Mouse (Mus musculus) myocyte (in vitro differentiated cells): Measurements from ENCODE around the gene Lkaaear1.

Experiments used
- CEBPB ChIP-seq: IDR thresholded peaks from 2 replicates; pipeline ENCODE4 v1.6.1; 2011; ENCODE audit warnings: mild to moderate bottlenecking, moderate library complexity; ENCODE audit not compliant: poor library complexity, insufficient read depth, severe bottlenecking
- MYOG ChIP-seq, 3 experiments: IDR thresholded peaks; one replicate each; pipeline ENCODE4 v1.6.1; 2011; ENCODE audit warnings: control low read depth in 2 of 3, low read depth in 2 of 3, mild to moderate bottlenecking in 2 of 3; ENCODE audit not compliant: insufficient read length in 2 of 3, control insufficient read depth in 1 of 3, insufficient read depth in 1 of 3
- POLR2AphosphoS2 ChIP-seq: IDR thresholded peaks from one replicate; pipeline ENCODE4 v1.6.1; 2011; ENCODE audit warnings: low read depth, control low read depth; ENCODE audit not compliant: insufficient read length
- TCF12 ChIP-seq: IDR thresholded peaks from one replicate; pipeline ENCODE4 v1.6.1; 2011; ENCODE audit warnings: mild to moderate bottlenecking, control low read depth; ENCODE audit not compliant: poor library complexity, insufficient read depth, severe bottlenecking

- TF ChIP-seq POLR2AphosphoS2 (no peak), CEBPB (no peak), TCF12 (no peak), MYOG (IDR thresholded peaks at IDR 0.05; ENCODE audit: control insufficient read depth in 1 of 3, insufficient read depth in 1 of 3, insufficient read length in 2 of 3, low read depth in 2 of 3) (no peak)
These were observed 14.9 kb downstream of the Lkaaear1 start for GRCm38 (mm10) chr2:181683381-181683780.
